Mouse (Mus musculus) G1E (cell line): Measurements from ENCODE around the gene Ripk1.

Experiments used
- CTCF ChIP-seq: IDR thresholded peaks from 2 replicates; pipeline ENCODE4 v1.5.1; 2012; ENCODE audit warnings: low read depth, low read length, inconsistent platforms, mixed read lengths
- GATA1 ChIP-seq: IDR thresholded peaks from 2 replicates; pipeline ENCODE4 v1.6.1; 2012; ENCODE audit warnings: borderline replicate concordance, low read length, inconsistent platforms, mixed read lengths
- TAL1 ChIP-seq: conservative IDR thresholded peaks from 2 replicates; pipeline ENCODE4 v1.6.1; 2012; ENCODE audit warnings: low read depth, low read length, inconsistent platforms, mixed read lengths

DNA sequence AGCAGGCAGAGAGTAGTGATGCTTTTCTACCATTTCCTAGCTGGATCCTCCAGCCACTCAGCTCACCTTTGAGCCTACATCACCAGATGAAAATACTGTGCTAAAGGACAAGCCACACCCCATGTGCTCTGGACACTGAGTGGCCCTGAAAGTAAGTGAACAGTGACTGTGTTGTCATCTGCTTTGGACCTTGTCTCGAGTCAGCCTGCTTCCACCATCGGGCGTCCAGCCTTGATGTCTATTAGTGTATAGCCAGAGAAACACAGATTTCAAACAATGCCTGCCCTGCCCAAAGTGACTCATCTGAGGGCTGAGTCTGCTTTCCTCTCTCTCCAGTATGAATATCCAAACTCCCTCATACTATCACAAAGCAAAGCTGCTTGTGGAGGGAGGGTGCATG is 77.6 kb downstream of the Ripk1 start:
- TF ChIP-seq CTCF (no peak), TAL1 (no peak), GATA1 (no peak)
